Mouse (Mus musculus) mouse trophoblast stem cell (cell line): ENCODE measurements around the gene Nprl3.

Source experiments
- in situ Hi-C, 2 experiments: fragments of 300-500 bp; cut with MseI, MboI; formaldehyde crosslinking; loops; 2 replicates in 1 of 2; 3 replicates in 1 of 2; pipeline ENCODE4 v1.15.1; 2025

Gene Nprl3

GRCm38 (mm10) chr11:32198256-32198955 is 69.1 kb downstream of the Nprl3 start:
- in situ Hi-C loops = no loop called here

GRCm38 (mm10) chr11:32197766-32198165 is 69.7 kb downstream of the Nprl3 start:
- in situ Hi-C loops = no loop called here

- in situ Hi-C loops = no loop called here
Measured at GRCm38 (mm10) chr11:32196727-32197126, 70.8 kb downstream of the Nprl3 start.

- in situ Hi-C loops = no loop called here
Measured at GRCm38 (mm10) chr11:32195867-32196540, 71.5 kb downstream of the Nprl3 start.

- in situ Hi-C loops = no loop called here
Measured at GRCm38 (mm10) chr11:32194626-32195025, 72.9 kb downstream of the Nprl3 start.

- in situ Hi-C loops = no loop called here
Measured at GRCm38 (mm10) chr11:32194086-32194485, 73.4 kb downstream of the Nprl3 start.

GRCm38 (mm10) chr11:32193156-32193555 is 74.4 kb downstream of the Nprl3 start:
- in situ Hi-C loops = no loop called here

- in situ Hi-C loops = no loop called here
Measured at GRCm38 (mm10) chr11:32190603-32191110, 76.8 kb downstream of the Nprl3 start.

- in situ Hi-C loops = no loop called here
Measured at GRCm38 (mm10) chr11:32190119-32190518, 77.4 kb downstream of the Nprl3 start.

- in situ Hi-C loops = loop anchor here in 1 of 2 experiments (10.0 kb wide), 1 partner anchor 135 kb away; no protein-coding TSS in a partner anchor
Measured at GRCm38 (mm10) chr11:32189434-32189833, 78.1 kb downstream of the Nprl3 start.

GRCm38 (mm10) chr11:32188881-32189280 is 78.6 kb downstream of the Nprl3 start:
- in situ Hi-C loops = loop anchor here in 1 of 2 experiments (10.0 kb wide), 1 partner anchor 136 kb away; no protein-coding TSS in a partner anchor

GRCm38 (mm10) chr11:32187256-32187655 is 80.3 kb downstream of the Nprl3 start:
- in situ Hi-C loops = loop anchor here in 1 of 2 experiments (10.0 kb wide), 1 partner anchor 138 kb away; no protein-coding TSS in a partner anchor

- in situ Hi-C loops = loop anchor here in 1 of 2 experiments (10.0 kb wide), 1 partner anchor 139 kb away; no protein-coding TSS in a partner anchor
Measured at GRCm38 (mm10) chr11:32186031-32186430, 81.5 kb downstream of the Nprl3 start.

GRCm38 (mm10) chr11:32184469-32184868 is 83.0 kb downstream of the Nprl3 start:
- in situ Hi-C loops = loop anchor here in 1 of 2 experiments (10.0 kb wide), 1 partner anchor 140 kb away; no protein-coding TSS in a partner anchor

- in situ Hi-C loops = loop anchor here in 1 of 2 experiments (10.0 kb wide), 1 partner anchor 143 kb away; no protein-coding TSS in a partner anchor
Measured at GRCm38 (mm10) chr11:32181973-32182868, 85.3 kb downstream of the Nprl3 start.

GRCm38 (mm10) chr11:32181246-32181645 is 86.3 kb downstream of the Nprl3 start:
- in situ Hi-C loops = loop anchor here in 1 of 2 experiments (10.0 kb wide), 1 partner anchor 144 kb away; no protein-coding TSS in a partner anchor

GRCm38 (mm10) chr11:32178506-32178905 is 89.0 kb downstream of the Nprl3 start:
- in situ Hi-C loops = no loop called here
